Mouse (Mus musculus) intestine, postnatal 0 days (tissue): ENCODE measurements around the gene Zrsr1. TPM values are rescaled to one million over a fixed set of nuclear protein-coding genes. Genes with fewer than 3 reads are reported as not detected.

Experiments
- ATAC-seq: fragments of 200-750 bp; cut with Nextera tagmentation; 2 replicates; pipeline ENCODE4 v1.8.0; 2017; ENCODE audit warnings: mild to moderate bottlenecking, moderate TSS enrichment, moderate library complexity
- H3K27ac ChIP-seq: fragments of 300-500 bp; sonication (generic); 2 replicates; pipeline ENCODE4 v1.5.1; 2014; ENCODE audit warnings: mild to moderate bottlenecking, low read depth, low read length, moderate library complexity
- H3K27me3 ChIP-seq: fragments of 300-500 bp; sonication (generic); replicated peaks from 2 replicates; pipeline ENCODE4 v1.6.1; 2014; ENCODE audit warnings: low read length, mixed read lengths; ENCODE audit not compliant: control insufficient read depth, insufficient read depth
- H3K36me3 ChIP-seq: fragments of 300-500 bp; sonication (generic); 2 replicates; pipeline ENCODE4 v1.6.1; 2014; ENCODE audit warnings: mild to moderate bottlenecking, moderate library complexity; ENCODE audit not compliant: control insufficient read depth, insufficient read depth
- H3K4me1 ChIP-seq: fragments of 300-500 bp; sonication (generic); replicated peaks from 2 replicates; pipeline ENCODE4 v1.6.1; 2014; ENCODE audit warnings: antibody characterized with exemption, low read length, mixed read lengths; ENCODE audit not compliant: control insufficient read depth, insufficient read depth
- H3K4me2 ChIP-seq: fragments of 300-500 bp; sonication (generic); replicated peaks from 2 replicates; pipeline ENCODE4 v1.6.1; 2014; ENCODE audit warnings: low read depth, mild to moderate bottlenecking, moderate library complexity
- H3K4me3 ChIP-seq: fragments of 300-500 bp; sonication (generic); 2 replicates; pipeline ENCODE4 v1.5.1; 2014; ENCODE audit warnings: low read depth, low read length
- H3K9ac ChIP-seq: fragments of 300-500 bp; sonication (generic); 2 replicates; pipeline ENCODE4 v1.6.1; 2014; ENCODE audit warnings: mild to moderate bottlenecking, low read depth, low read length
- H3K9me3 ChIP-seq: fragments of 300-500 bp; sonication (generic); 2 replicates; pipeline ENCODE4 v1.6.1; 2016; ENCODE audit warnings: mixed run types; ENCODE audit not compliant: control insufficient read depth
- CTCF ChIP-seq: sonication (generic); IDR thresholded peaks from 2 replicates; pipeline ENCODE4 v1.5.1; 2016; ENCODE audit warnings: low read depth, mild to moderate bottlenecking, control low read depth, antibody characterized with exemption, moderate library complexity
- WGBS: fragments of 180-500 bp; shearing (Covaris S2); extraction: QIAGEN DNeasy Blood & Tissue Kit; methylation state at CpG from one replicate; pipeline ENCODE4 v1.1.7; 2014; 5-methylcytosine and 5-hydroxymethylcytosine counted together
- polyA plus RNA-seq: library from polyadenylated mRNA; unstranded; fragments of >200 nt; fragmentation: Nextera tagmentation; extraction: Ambion mirVana; gene quantifications from 2 replicates; pipeline ENCODE4 v1.2.1, GENCODE M21; 2015

Zrsr1 gene
- polyA plus RNA-seq, 1 experiment from 2014 or later = 2.3 TPM

DNA sequence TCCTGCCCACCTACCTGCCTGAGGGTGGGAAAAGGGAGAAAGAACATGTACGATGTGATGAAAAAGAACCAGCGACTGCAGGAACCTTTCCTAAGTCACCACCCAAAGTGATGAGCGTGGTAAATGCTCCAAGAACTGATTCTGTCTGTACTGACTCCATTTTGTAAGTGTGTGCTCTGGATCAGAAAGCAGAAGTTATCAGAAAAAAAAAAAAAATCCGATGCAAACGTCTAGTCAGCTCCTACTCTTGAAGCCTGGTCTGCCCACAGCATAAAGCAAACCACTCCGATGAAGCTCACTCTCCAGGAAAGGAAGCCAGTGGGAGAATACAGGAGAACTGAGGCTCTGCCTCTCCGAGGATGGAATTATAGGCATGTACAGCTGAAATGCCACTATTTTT, 19.1 kb upstream of the Zrsr1 start:
- WGBS = 93% methylated on average over 7 of the region's 7 CpGs
- Histone ChIP-seq H3K27me3 (no peaks in the 10 kb centered on the region), H3K4me3 (no peak overlapping the region), H3K9me3 (no peaks in the 10 kb centered on the region), H3K27ac (no peak overlapping the region), H3K9ac (no peak overlapping the region), H3K4me2 (no peak overlapping the region), H3K36me3 (peaks cover 9% of the 10 kb centered on the region), H3K4me1 (no peaks in the 10 kb centered on the region)
- no peak for TF ChIP-seq CTCF
- ATAC-seq = no peak

DNA sequence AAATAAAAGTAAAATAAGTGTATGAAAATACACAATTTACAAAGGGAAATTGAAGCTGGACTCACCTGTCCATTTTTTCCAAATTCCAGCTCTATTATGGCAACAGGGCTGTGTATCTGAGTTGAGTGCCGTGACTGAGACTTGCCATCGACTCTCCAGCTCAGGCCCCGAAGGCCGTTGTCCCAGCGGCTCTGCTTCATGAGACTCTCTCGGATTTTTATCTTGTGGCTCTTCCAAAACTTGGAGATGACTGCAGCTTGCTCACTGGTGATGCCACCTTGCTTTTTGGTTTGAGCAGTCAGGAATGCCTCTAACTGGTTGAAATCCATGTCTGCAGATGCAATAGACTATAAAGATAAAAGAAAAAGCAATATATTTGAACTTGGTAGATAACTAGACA, 15.5 kb upstream of the Zrsr1 start:
- no peak for ATAC-seq
- Histone ChIP-seq H3K36me3 (peaks cover 9% of the 10 kb centered on the region), H3K9me3 (no peaks in the 10 kb centered on the region), H3K27me3 (no peaks in the 10 kb centered on the region), H3K4me1 (no peaks in the 10 kb centered on the region), H3K9ac (no peak overlapping the region), H3K4me2 (no peak overlapping the region), H3K4me3 (no peak overlapping the region), H3K27ac (no peak overlapping the region)
- 96% methylated on average over 6 of the region's 6 CpGs for WGBS
- no peak for TF ChIP-seq CTCF

DNA sequence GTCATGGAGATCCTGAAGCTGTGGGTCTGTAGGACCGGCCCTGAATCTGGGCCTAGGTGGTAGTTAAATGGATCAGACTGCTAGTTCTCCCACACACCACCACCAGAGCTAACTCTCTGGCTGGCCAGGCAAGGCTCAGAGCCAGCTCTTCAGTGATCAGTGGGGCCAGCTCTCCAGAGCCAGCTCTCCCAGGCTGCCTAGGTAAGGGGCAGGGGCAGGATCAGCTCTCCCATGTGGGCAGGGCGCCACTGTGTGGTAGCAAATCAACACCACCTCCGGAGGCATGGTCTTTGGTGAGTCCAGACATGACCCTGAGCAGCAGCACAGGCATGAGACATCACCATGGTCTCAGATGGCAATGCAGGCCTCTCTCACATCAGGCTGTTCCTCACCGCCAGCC, 15.0 kb upstream of the Zrsr1 start:
- peak; percentile 89 for TF ChIP-seq CTCF
- no peak overlapping the region for H3K9ac ChIP-seq

DNA sequence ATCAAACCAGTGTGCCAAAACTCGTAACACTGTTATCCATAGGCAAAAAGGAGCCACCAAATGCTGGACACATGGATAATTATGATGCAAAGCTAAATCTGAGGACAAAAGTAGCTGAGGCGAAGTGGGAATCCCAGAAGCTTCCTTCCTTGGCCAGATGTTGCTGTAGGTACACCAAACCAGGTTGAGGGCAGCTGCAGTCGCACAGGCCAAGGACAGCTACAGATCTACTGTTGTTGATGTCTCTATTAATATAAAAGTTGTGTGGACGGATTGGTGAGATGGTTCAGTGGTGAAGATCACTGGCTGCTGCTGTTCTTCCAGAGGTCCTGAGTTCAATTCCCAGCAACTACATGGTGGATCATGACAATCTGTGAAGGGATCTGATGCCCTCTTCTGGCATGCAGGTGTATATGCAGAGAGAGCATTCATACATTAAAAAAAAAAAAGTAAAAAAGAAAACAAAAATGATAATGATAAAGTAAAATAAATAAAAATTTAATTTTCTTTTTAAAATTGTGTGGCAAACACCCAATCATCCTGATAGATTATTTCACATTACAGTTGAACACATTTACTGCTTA, 13.9 kb upstream of the Zrsr1 start:
- peak; percentile 72 for TF ChIP-seq CTCF

More for the DNA sequence above, 15.0 kb upstream of the Zrsr1 start:
- H3K4me3 ChIP-seq = no peak overlapping the region
- no peak overlapping the region for H3K27ac ChIP-seq
- no peaks in the 10 kb centered on the region for H3K27me3 ChIP-seq
- H3K4me1 ChIP-seq = no peaks in the 10 kb centered on the region
- peaks cover 9% of the 10 kb centered on the region for H3K36me3 ChIP-seq
- 75% methylated on average over 4 of the region's 4 CpGs for WGBS
- ATAC-seq = peak; percentile 70
- H3K4me2 ChIP-seq = no peak overlapping the region
- H3K9me3 ChIP-seq = no peaks in the 10 kb centered on the region

DNA sequence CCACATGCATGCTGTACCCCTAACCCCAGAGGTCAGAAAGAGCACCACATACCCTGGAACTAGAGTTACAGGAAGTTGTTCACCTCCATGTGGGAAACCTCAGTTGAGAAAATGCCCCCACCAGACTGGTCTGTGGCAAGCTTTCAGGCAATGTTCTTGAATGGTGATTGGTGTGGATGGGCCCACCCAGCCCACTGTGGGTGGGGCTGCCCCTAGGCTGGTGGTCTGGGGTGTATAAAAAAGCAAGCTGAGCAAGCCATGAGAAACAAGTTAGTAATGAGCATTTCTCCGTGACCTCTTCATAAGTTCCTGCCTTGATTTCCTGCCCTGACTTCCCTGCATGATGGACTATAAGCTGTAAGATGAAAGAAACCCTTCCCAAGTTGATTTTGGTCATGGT, 9.7 kb upstream of the Zrsr1 start:
- WGBS = 92% methylated on average over 1 of the region's 1 CpGs

More for the DNA sequence above, 13.9 kb upstream of the Zrsr1 start:
- no peak overlapping the region for H3K4me3 ChIP-seq
- no peak for ATAC-seq
- 94% methylated on average over 4 of the region's 4 CpGs for WGBS
- no peak overlapping the region for H3K27ac ChIP-seq
- no peak overlapping the region for H3K4me2 ChIP-seq
- H3K4me1 ChIP-seq = no peaks in the 10 kb centered on the region
- H3K9me3 ChIP-seq = no peaks in the 10 kb centered on the region
- peaks cover 4% of the 10 kb centered on the region for H3K36me3 ChIP-seq
- H3K9ac ChIP-seq = no peak overlapping the region
- H3K27me3 ChIP-seq = no peaks in the 10 kb centered on the region

DNA sequence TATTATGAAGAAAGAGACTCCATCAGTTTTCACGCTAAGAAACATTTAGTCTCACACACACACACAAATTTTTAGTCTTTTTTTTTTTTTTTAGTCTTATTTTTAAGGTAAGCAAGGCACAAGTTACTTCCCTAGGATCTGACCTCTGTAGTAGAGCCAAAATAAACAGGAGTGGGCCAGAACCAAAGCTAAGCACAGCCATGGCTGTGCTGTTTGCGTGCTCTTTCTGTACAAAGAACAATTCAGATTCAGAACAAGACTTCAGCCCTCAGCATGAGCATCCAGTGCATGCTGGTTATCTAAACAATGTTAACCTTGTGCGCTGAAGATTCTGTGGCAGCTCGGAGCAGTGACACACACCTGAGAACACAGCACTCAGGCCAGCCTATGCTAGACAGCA, 7.4 kb upstream of the Zrsr1 start:
- no peaks in the 10 kb centered on the region for H3K9me3 ChIP-seq

More for the DNA sequence above, 9.7 kb upstream of the Zrsr1 start:
- H3K36me3 ChIP-seq = peaks cover 8% of the 10 kb centered on the region; the same call in 1 of the 2 replicates
- H3K4me1 ChIP-seq = no peaks in the 10 kb centered on the region
- H3K27ac ChIP-seq = no peak overlapping the region
- ATAC-seq = no peak
- no peak overlapping the region for H3K4me2 ChIP-seq
- H3K27me3 ChIP-seq = no peaks in the 10 kb centered on the region
- H3K9ac ChIP-seq = no peak overlapping the region
- no peaks in the 10 kb centered on the region for H3K9me3 ChIP-seq
- TF ChIP-seq CTCF = no peak
- H3K4me3 ChIP-seq = no peak overlapping the region

DNA sequence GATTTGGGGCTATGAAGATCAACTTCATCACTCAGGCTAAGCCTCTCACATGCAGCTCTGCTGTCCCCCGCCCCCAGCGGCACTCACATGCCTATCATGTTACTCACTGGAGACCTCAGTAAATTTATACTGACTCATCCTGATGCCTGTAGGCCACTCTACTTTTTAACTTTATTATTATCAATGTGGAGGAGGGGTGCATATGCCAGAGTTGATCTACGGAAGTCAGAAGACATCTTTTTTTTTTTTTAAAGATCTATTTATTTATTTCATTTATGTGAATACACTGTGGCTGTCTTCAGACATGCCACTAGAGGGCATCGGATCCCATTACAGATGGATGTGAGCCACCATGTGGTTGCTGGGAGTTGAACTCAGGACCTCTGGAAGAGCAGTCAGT, 6.3 kb upstream of the Zrsr1 start:
- H3K4me3 ChIP-seq = no peak overlapping the region
- H3K36me3 ChIP-seq = peaks cover 5% of the 10 kb centered on the region; the same call in 1 of the 2 replicates
- H3K4me2 ChIP-seq = no peak overlapping the region
- H3K27ac ChIP-seq = no peak overlapping the region
- peak; percentile 58 for TF ChIP-seq CTCF
- H3K9me3 ChIP-seq = no peaks in the 10 kb centered on the region
- no peaks in the 10 kb centered on the region for H3K4me1 ChIP-seq
- ATAC-seq = no peak
- no peaks in the 10 kb centered on the region for H3K27me3 ChIP-seq
- 85% methylated on average over 4 of the region's 4 CpGs for WGBS
- no peak overlapping the region for H3K9ac ChIP-seq

More for the DNA sequence above, 7.4 kb upstream of the Zrsr1 start:
- no peaks in the 10 kb centered on the region for H3K27me3 ChIP-seq
- H3K36me3 ChIP-seq = peaks cover 5% of the 10 kb centered on the region; the same call in 1 of the 2 replicates
- TF ChIP-seq CTCF = no peak
- H3K4me3 ChIP-seq = no peak overlapping the region
- no peak overlapping the region for H3K4me2 ChIP-seq
- no peak overlapping the region for H3K27ac ChIP-seq
- ATAC-seq = no peak
- 77% methylated on average over 4 of the region's 4 CpGs for WGBS
- no peak overlapping the region for H3K9ac ChIP-seq
- no peaks in the 10 kb centered on the region for H3K4me1 ChIP-seq
